Mouse (Mus musculus): ENCODE data around the gene Hmgxb4. TPM values are rescaled to one million over a fixed set of nuclear protein-coding genes. Genes with fewer than 3 reads are reported as not detected.
"Not testable (repeated sequence)": the region's sequence is repeated elsewhere in the genome, so short reads cannot be mapped to it uniquely, and the experiment has no call there.

Gene Hmgxb4
- total RNA-seq (2017): 29.7 to 52.8 TPM (median 33.2 TPM) in 3 replicates

- ATAC-seq (replicated peaks; ENCODE audit: insufficient number of reproducible peaks, low FRiP score, low TSS enrichment, poor library complexity, severe bottlenecking): no peak
Observed at GRCm38 (mm10) chr8:74993081-74993474, at the start of gene Hmgxb4. Gene Hmgxb4, plus strand, starts transcription at chr8:74993356.

- ATAC-seq (replicated peaks; ENCODE audit: insufficient number of reproducible peaks, low FRiP score, low TSS enrichment, poor library complexity, severe bottlenecking): no peak
Observed at GRCm38 (mm10) chr8:74949445-74949844, 43.7 kb upstream of the Hmgxb4 start.

GRCm38 (mm10) chr8:74963983-74964382 lies 29.2 kb upstream of the Hmgxb4 start:
- ATAC-seq (replicated peaks; ENCODE audit: insufficient number of reproducible peaks, low FRiP score, low TSS enrichment, poor library complexity, severe bottlenecking): no peak

- not testable (repeated sequence) for ATAC-seq (replicated peaks; ENCODE audit: insufficient number of reproducible peaks, low FRiP score, low TSS enrichment, poor library complexity, severe bottlenecking)
Observed at GRCm38 (mm10) chr8:74970286-74970685, 22.9 kb upstream of the Hmgxb4 start.

GRCm38 (mm10) chr8:74971636-74972035 lies 21.5 kb upstream of the Hmgxb4 start:
- ATAC-seq (replicated peaks; ENCODE audit: insufficient number of reproducible peaks, low FRiP score, low TSS enrichment, poor library complexity, severe bottlenecking): no peak

GRCm38 (mm10) chr8:74972322-74972883 lies 20.8 kb upstream of the Hmgxb4 start:
- no peak for ATAC-seq (replicated peaks; ENCODE audit: insufficient number of reproducible peaks, low FRiP score, low TSS enrichment, poor library complexity, severe bottlenecking)

- ATAC-seq (replicated peaks; ENCODE audit: insufficient number of reproducible peaks, low FRiP score, low TSS enrichment, poor library complexity, severe bottlenecking): no peak
Observed at GRCm38 (mm10) chr8:74973121-74973869, 19.9 kb upstream of the Hmgxb4 start.

- ATAC-seq (replicated peaks; ENCODE audit: insufficient number of reproducible peaks, low FRiP score, low TSS enrichment, poor library complexity, severe bottlenecking): no peak
Observed at GRCm38 (mm10) chr8:74973904-74974303, 19.3 kb upstream of the Hmgxb4 start.

GRCm38 (mm10) chr8:74977427-74977826 lies 15.7 kb upstream of the Hmgxb4 start:
- 0 out of 2 replicates have a peak, but pooled peaks have one; percentile 56 for ATAC-seq (replicated peaks; ENCODE audit: insufficient number of reproducible peaks, low FRiP score, low TSS enrichment, poor library complexity, severe bottlenecking)

- no peak for ATAC-seq (replicated peaks; ENCODE audit: insufficient number of reproducible peaks, low FRiP score, low TSS enrichment, poor library complexity, severe bottlenecking)
Observed at GRCm38 (mm10) chr8:74980060-74980710, 13.0 kb upstream of the Hmgxb4 start.

- ATAC-seq (replicated peaks; ENCODE audit: insufficient number of reproducible peaks, low FRiP score, low TSS enrichment, poor library complexity, severe bottlenecking): peak; percentile 55
Observed at GRCm38 (mm10) chr8:74980711-74981062, 12.5 kb upstream of the Hmgxb4 start.

GRCm38 (mm10) chr8:74981809-74982208 lies 11.3 kb upstream of the Hmgxb4 start:
- no peak for ATAC-seq (replicated peaks; ENCODE audit: insufficient number of reproducible peaks, low FRiP score, low TSS enrichment, poor library complexity, severe bottlenecking)

GRCm38 (mm10) chr8:74987436-74987835 lies 5.7 kb upstream of the Hmgxb4 start:
- ATAC-seq (replicated peaks; ENCODE audit: insufficient number of reproducible peaks, low FRiP score, low TSS enrichment, poor library complexity, severe bottlenecking): no peak

GRCm38 (mm10) chr8:74990021-74990420 lies 3.1 kb upstream of the Hmgxb4 start:
- no peak for ATAC-seq (replicated peaks; ENCODE audit: insufficient number of reproducible peaks, low FRiP score, low TSS enrichment, poor library complexity, severe bottlenecking)

GRCm38 (mm10) chr8:74993475-74994451 lies 607 bp downstream of the Hmgxb4 start:
- peak; percentile 97 for ATAC-seq (replicated peaks; ENCODE audit: insufficient number of reproducible peaks, low FRiP score, low TSS enrichment, poor library complexity, severe bottlenecking)

GRCm38 (mm10) chr8:74994540-74994939 lies 1.4 kb downstream of the Hmgxb4 start:
- no peak for ATAC-seq (replicated peaks; ENCODE audit: insufficient number of reproducible peaks, low FRiP score, low TSS enrichment, poor library complexity, severe bottlenecking)

GRCm38 (mm10) chr8:75000431-75000830 lies 7.3 kb downstream of the Hmgxb4 start:
- ATAC-seq (replicated peaks; ENCODE audit: insufficient number of reproducible peaks, low FRiP score, low TSS enrichment, poor library complexity, severe bottlenecking): no peak

- no peak for ATAC-seq (replicated peaks; ENCODE audit: insufficient number of reproducible peaks, low FRiP score, low TSS enrichment, poor library complexity, severe bottlenecking)
Observed at GRCm38 (mm10) chr8:75008826-75009225, 15.7 kb downstream of the Hmgxb4 start.

- no peak for ATAC-seq (replicated peaks; ENCODE audit: insufficient number of reproducible peaks, low FRiP score, low TSS enrichment, poor library complexity, severe bottlenecking)
Observed at GRCm38 (mm10) chr8:75013557-75013956, 20.4 kb downstream of the Hmgxb4 start.

All from monocyte, adult 5-6 weeks (primary cell).